Mouse (Mus musculus) cerebellum, adult 18-20 months (tissue): ENCODE results near the gene Tubb4b.

Experiments
- DNase-seq, 2 experiments: peaks; one replicate each; pipeline ENCODE4 v3.0.0; 2021

Tubb4b gene

DNA sequence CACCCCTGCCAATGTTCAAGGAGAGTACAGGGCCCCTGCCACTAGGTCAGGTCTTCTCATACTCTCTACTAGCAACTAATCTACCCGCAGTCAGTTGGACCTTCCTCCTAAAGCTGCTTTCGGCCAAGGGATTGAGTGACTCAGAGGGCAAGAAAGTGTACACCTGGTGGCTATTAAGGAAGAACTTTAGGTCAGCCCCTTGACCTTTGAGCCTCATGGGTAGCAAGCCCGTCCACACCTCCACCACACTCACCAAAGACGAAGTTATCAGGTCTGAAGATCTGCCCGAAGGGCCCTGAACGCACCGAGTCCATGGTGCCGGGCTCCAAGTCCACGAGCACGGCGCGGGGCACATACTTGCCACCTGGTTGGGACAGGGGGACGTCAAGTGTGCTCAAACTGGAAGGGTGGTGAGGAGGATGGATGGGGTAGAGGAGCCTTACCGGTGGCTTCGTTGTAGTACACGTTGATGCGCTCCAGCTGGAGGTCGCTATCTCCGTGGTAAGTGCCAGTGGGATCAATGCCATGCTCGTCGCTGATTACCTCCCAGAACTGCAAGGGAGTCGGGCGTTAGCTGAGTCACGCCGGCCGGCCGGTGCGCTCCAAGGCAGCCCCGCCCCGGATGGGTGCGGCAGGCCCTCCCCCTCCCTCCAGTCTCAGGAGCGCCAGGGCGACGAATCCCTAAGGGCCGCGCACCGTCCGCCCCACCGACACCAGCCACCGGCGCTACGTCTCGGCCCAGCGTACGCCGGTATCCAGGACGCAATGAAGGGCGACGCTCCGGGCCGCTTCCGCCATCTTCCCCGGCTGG, 616 bp downstream of the Tubb4b start:
- DNase-seq, result peak in 1 of 2 experiments; percentile 76

- no peak for DNase-seq
Measured at GRCm38 (mm10) chr2:25221331-25221772, 3.1 kb downstream of the Tubb4b start.

- no peak for DNase-seq
Measured at GRCm38 (mm10) chr2:25218445-25218844, 6.1 kb downstream of the Tubb4b start, which contains the start of gene Fam166a. Gene Fam166a, plus strand, starts transcription at chr2:25218745.

DNA sequence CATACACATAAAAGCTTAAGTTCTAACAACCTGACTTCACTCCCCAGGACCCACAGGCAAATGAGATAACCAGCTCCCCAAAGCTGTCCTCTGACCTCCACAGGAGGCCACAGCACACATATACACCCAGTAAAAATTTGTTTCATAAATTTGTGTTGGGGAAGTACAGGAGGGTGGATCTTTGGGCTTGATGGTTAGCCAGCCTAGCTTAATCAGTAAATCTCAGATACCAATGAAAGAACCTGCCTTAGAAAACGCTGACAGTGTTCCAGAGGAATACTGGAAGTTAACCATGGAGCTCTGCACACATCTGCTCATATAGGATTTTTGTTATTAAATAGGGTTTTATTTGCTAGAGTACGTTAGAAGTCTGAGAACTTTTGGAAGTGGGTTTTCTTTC, 6.8 kb downstream of the Tubb4b start:
- no peak for DNase-seq

- DNase-seq, result peak in 1 of 2 experiments; percentile 0
Measured at GRCm38 (mm10) chr2:25214444-25214843, 10.1 kb downstream of the Tubb4b start, which contains the start of gene Stpg3. Gene Stpg3, minus strand, starts transcription at chr2:25214637.

- no peak for DNase-seq
Measured at GRCm38 (mm10) chr2:25213266-25213865, 11.1 kb downstream of the Tubb4b start.

- peak; percentile 84 to 87 for DNase-seq
Measured at GRCm38 (mm10) chr2:25211121-25211670, 13.3 kb downstream of the Tubb4b start, which contains the start of gene Nelfb. Gene Nelfb, minus strand, starts transcription at chr2:25211489.

DNA sequence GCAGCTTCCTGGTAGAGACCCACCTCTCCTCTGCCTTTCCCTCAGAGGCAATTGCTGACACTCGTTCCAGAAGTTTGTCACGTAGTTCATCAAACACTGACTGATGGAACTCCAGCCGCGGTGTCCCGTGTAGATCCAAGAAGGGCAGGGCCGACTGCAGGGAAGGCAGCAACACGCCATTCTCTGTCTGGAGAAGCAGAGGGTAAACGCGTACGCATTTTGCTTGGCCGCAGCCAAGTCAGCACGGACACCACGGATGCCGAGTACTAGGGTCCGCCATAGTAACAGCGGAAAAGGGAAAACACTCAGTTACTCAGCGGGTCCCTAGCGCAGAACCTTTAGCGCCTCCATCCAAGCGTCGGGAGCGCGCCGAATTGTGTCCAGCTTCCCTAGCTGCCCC, 13.8 kb downstream of the Tubb4b start:
- DNase-seq, result no peak

DNA sequence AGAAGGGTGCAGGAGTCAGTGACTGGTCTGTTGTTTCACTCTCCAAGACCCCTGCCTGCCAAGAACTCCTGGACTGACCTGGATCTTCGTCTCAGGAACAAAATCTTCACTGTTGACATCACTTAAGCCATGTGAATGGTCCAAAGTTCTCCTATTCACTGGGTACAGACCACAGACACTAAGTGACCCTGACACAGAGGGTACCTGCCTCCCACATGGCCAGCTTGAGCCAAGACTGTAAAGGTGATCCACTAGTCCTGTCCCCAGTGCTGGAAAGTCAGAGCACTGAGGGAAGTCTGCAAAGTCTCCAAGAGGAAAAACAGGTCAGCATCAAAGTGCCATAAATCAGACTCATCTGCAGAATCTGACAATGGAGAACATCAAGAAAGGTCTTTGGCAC, 16.9 kb downstream of the Tubb4b start:
- no peak for DNase-seq

GRCm38 (mm10) chr2:25203631-25204214, 20.8 kb downstream of the Tubb4b start:
- no peak for DNase-seq

GRCm38 (mm10) chr2:25200631-25201030, 23.9 kb downstream of the Tubb4b start:
- DNase-seq, result no peak

DNA sequence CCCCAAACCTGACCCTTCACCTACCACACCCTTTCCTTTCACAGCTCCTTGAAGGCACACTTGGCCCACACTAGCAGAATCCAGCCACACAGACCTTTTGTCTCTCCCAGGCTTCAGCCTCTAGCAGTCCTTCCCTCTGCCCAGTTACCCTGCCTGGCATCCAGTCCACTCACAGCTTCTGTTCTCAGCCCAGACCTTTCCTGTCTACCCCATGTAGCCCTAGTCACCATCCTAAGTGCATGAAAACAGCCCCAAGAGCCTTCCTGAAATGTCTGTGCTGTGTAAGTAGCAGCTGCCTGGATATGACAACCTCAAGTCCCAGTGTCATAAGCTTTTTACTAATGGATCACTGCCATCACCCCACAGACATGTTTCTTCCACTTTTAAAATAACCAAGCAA, 26.6 kb downstream of the Tubb4b start:
- DNase-seq, result no peak

- no peak for DNase-seq
Measured at GRCm38 (mm10) chr2:25197191-25197590, 27.3 kb downstream of the Tubb4b start.

GRCm38 (mm10) chr2:25196172-25196954, 28.1 kb downstream of the Tubb4b start, which contains the start of gene Tor4a:
Gene Tor4a, minus strand, starts transcription at chr2:25196886.
- no peak for DNase-seq

DNA sequence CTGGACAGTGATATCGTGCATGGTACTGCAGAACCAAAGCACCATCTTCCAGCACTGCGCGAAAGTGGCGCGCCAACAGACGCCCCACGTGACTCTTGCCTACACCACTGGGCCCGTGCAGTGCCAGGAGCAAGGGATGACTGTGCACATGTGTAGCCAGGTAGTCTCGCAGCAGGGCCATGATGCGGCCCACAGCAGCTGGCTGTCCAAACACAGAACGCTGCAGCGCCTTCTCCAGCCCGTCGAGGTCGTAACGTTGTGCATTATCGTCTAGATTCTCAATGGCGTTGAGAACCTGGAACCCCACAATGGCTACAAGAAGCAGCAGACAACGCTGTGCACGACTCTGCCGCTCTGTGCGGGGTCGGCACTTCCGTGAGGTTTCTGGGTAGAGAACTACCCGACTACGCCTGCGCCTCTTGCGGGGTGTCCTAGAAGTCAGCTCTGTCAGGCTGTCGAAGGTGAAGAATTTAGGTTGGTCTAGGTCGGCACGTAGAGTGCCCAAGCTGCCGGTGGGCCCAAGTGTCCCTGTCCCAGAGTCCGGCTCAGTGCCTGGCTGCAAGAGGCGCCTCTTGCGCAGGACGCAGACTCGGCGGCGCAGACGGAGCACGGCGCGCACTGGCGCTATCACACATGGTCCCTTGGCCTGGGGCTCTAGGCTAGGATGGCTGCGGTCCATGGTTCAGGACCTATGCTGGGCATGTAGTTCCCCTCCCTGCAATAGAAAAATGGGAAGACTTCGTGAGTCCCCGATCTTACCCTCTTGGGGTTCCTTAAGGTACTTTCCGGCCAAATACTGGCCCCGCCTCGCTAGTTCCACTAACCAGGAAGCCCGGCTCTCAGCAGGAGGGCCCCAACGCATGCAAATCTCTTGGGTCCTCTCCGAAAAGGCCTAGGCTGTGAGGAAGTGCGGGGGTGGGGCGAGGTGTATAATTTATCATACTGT, 29.0 kb downstream of the Tubb4b start:
- no peak for DNase-seq

DNA sequence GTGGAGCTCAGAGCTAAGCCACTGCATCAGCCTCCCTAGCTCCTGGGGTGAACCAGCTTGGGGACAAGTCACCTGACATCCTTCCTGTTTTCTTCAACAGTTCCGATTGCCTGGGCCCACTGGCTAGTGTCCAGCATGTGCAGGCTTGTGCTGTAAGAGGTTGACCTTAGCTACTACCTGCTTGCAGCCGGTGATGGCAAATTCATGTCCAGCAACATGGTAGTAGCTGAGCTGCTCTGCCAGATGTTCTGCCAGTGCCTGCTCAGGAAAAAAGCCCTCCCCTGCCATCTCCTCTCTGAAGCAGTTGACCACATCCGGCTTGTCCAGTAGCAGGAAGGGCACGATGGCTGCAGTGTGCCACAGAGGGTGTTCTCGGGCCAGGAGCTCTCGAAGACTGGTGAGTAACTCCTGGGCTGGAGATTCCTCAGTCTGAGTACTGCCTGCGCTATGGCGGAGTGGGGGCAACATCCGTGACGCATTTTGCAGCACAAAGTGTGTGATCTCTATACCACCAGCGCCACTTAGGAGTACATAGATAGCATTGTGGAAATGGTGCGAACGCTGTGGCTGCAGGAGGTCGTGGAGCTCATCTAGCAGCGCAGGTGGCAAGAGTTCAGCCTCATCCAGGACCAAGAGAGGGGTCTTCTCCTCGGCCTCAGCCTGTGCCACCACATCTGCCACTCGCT, 29.9 kb downstream of the Tubb4b start:
- no peak for DNase-seq

GRCm38 (mm10) chr2:25194006-25194405, 30.5 kb downstream of the Tubb4b start:
- no peak for DNase-seq

GRCm38 (mm10) chr2:25193330-25193770, 31.2 kb downstream of the Tubb4b start:
- DNase-seq, result peak; percentile 85 to 90

DNA sequence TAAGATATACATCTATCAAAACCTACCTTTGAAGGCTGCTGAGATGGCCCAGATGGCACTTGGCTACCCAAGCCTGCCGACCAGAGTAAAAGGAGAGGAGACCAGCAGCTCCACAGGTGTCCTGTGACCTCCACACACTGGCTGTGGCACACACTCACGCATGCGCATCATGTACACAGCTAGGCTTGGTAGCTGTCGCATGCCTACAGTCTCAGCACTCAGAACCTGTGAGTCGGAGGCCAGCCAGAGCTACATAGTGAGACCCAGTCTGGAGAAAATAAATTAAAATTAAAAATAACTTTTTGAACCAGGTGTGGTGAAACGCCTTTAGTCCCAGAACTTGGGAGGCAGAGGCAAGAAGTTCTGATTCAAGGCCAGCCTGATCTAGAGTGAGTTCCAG, 36.7 kb downstream of the Tubb4b start:
- DNase-seq, result no peak

- no peak for DNase-seq
Measured at GRCm38 (mm10) chr2:25186575-25186930, 37.9 kb downstream of the Tubb4b start.
